Mouse (Mus musculus) embryonic facial prominence, embryonic 14.5 days (tissue): Measurements from ENCODE around the gene Nfia. TPM values are rescaled to one million over a fixed set of nuclear protein-coding genes. Genes with fewer than 3 reads are reported as not detected.
A peak's percentile ranks its signal among the peaks of the same experiment; 100 is the strongest.

Experiments
- ATAC-seq: fragments of 200-750 bp; cut with Nextera tagmentation; 2 replicates; pipeline ENCODE4 v1.8.0; 2017; ENCODE audit warnings: low read depth, moderate number of reproducible peaks, moderate TSS enrichment
- DNase-seq: peaks from one replicate; pipeline ENCODE4 v3.0.0-alpha.2; 2015; ENCODE audit warnings: low spot score
- H3K27ac ChIP-seq: fragments of 300-500 bp; sonication (generic); replicated peaks from 2 replicates; pipeline ENCODE4 v1.5.1; 2014; ENCODE audit warnings: low read depth, mild to moderate bottlenecking, low read length, moderate library complexity
- H3K27me3 ChIP-seq: fragments of 300-500 bp; sonication (generic); replicated peaks from 2 replicates; pipeline ENCODE4 v1.6.1; 2014; ENCODE audit warnings: low read length; ENCODE audit not compliant: control insufficient read depth, insufficient read depth
- H3K36me3 ChIP-seq: fragments of 300-500 bp; sonication (generic); 2 replicates; pipeline ENCODE4 v1.6.1; 2014; ENCODE audit warnings: low read length, mixed read lengths; ENCODE audit not compliant: control insufficient read depth, insufficient read depth
- H3K4me1 ChIP-seq: fragments of 300-500 bp; sonication (generic); 2 replicates; pipeline ENCODE4 v1.6.1; 2014; ENCODE audit warnings: antibody characterized with exemption, low read length; ENCODE audit not compliant: control insufficient read depth, insufficient read depth
- H3K4me2 ChIP-seq: fragments of 300-500 bp; sonication (generic); 2 replicates; pipeline ENCODE4 v1.6.1; 2014; ENCODE audit warnings: low read depth, mild to moderate bottlenecking, low read length, moderate library complexity, mixed read lengths
- H3K4me3 ChIP-seq: fragments of 300-500 bp; sonication (generic); 2 replicates; pipeline ENCODE4 v1.5.1; 2014; ENCODE audit warnings: low read depth, mild to moderate bottlenecking, low read length
- H3K9ac ChIP-seq: fragments of 300-500 bp; sonication (generic); 2 replicates; pipeline ENCODE4 v1.6.1; 2014; ENCODE audit warnings: low read depth, mild to moderate bottlenecking, low read length, moderate library complexity, mixed read lengths
- H3K9me3 ChIP-seq: fragments of 300-500 bp; sonication (generic); 2 replicates; pipeline ENCODE4 v1.6.1; 2016; ENCODE audit warnings: low read length; ENCODE audit not compliant: control insufficient read depth
- WGBS: fragments of 180-500 bp; shearing (Covaris S2); extraction: QIAGEN DNeasy Blood & Tissue Kit; methylation state at CpG from one replicate; pipeline ENCODE4 v1.1.7; 2014; 5-methylcytosine and 5-hydroxymethylcytosine counted together
- polyA plus RNA-seq: library from polyadenylated mRNA; unstranded; fragments of >200 nt; fragmentation: Nextera tagmentation; extraction: Ambion mirVana; gene quantifications from 2 replicates; pipeline ENCODE4 v1.2.1, GENCODE M21; 2014

Gene Nfia
- polyA plus RNA-seq, 1 experiment from 2014 or later: 61.7 TPM

GRCm38 (mm10) chr4:98057721-98058120 is 285.2 kb downstream of the Nfia start:
- Histone ChIP-seq H3K27ac (no peak overlapping the region), H3K9me3 (0 out of 2 replicates have a peak, but pooled peaks cover 7% of the 10 kb centered on the region), H3K4me2 (no peak overlapping the region), H3K4me3 (no peak overlapping the region), H3K36me3 (peaks cover 10% of the 10 kb centered on the region), H3K9ac (no peak overlapping the region), H3K4me1 (0 out of 2 replicates have a peak, but pooled peaks cover 2% of the 10 kb centered on the region), H3K27me3 (no peaks in the 10 kb centered on the region)
- WGBS: 65% methylated on average over 4 of the region's 4 CpGs
- DNase-seq: no peak
- no peak for ATAC-seq

GRCm38 (mm10) chr4:98058182-98058581 is 285.6 kb downstream of the Nfia start:
- no peaks in the 10 kb centered on the region for H3K27me3 ChIP-seq
- 0 out of 2 replicates have a peak, but pooled peaks cover 2% of the 10 kb centered on the region for H3K4me1 ChIP-seq
- ATAC-seq: no peak
- no peak overlapping the region for H3K27ac ChIP-seq
- H3K4me2 ChIP-seq: no peak overlapping the region
- no peak overlapping the region for H3K4me3 ChIP-seq
- no peak for DNase-seq
- no peak overlapping the region for H3K9ac ChIP-seq
- H3K9me3 ChIP-seq: 0 out of 2 replicates have a peak, but pooled peaks cover 7% of the 10 kb centered on the region
- peaks cover 14% of the 10 kb centered on the region for H3K36me3 ChIP-seq

DNA sequence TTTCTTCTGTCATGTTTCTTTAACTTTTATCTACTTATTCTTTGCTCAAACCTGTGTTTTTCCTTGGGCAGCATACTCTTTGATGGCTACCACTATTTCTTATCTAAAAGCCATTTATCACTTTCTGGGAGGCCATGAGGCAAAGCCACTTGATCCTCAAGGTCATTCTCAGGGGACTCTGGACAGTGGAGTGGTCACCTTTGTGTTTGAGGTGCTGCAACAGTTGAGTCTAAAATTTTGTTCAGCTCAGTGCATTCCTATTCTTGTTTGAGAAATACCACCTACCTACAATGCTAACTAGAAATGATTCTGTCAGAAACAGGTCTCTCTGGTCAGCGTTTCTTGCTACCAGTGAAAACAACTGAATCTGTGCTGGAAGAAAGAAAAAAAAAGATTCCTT is 288.1 kb downstream of the Nfia start:
- H3K36me3 ChIP-seq: peaks cover 17% of the 10 kb centered on the region
- H3K4me2 ChIP-seq: no peak overlapping the region
- 0 out of 2 replicates have a peak, but pooled peaks cover 2% of the 10 kb centered on the region for H3K4me1 ChIP-seq
- DNase-seq (no peak), ATAC-seq (no peak)
- H3K27me3 ChIP-seq: no peaks in the 10 kb centered on the region
- WGBS: 9% methylated on average over 1 of the region's 1 CpGs
- no peak overlapping the region for H3K27ac ChIP-seq
- H3K4me3 ChIP-seq: no peak overlapping the region
- no peaks in the 10 kb centered on the region for H3K9me3 ChIP-seq
- H3K9ac ChIP-seq: no peak overlapping the region

- H3K4me1 ChIP-seq: 0 out of 2 replicates have a peak, but pooled peaks cover 2% of the 10 kb centered on the region
- no peak overlapping the region for H3K27ac ChIP-seq
- H3K9ac ChIP-seq: no peak overlapping the region
- H3K27me3 ChIP-seq: no peaks in the 10 kb centered on the region
- ATAC-seq (no peak), DNase-seq (no peak)
- H3K4me3 ChIP-seq: no peak overlapping the region
- no peaks in the 10 kb centered on the region for H3K9me3 ChIP-seq
- no peak overlapping the region for H3K4me2 ChIP-seq
- 51% methylated on average over 1 of the region's 1 CpGs for WGBS
- H3K36me3 ChIP-seq: peaks cover 21% of the 10 kb centered on the region
Measured at GRCm38 (mm10) chr4:98061086-98061485, 288.6 kb downstream of the Nfia start.

DNA sequence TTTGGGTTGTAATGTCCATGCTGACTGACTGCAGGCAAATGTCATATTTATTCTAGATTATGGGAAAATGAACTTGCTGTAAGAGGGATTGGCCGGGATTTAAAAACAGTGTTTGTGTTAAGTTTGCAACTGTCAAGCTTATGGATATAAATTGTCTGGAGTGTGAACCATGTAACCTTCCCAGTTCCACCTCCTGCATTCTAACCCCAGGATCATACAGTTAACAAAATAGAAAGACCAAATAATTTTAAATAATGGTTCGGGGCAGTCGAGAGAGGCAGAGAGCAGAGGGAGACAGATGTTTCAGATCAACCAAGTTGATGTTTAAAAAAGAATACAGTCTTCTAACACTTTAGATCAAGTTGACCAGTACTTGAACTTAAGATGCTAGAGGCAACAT is 290.7 kb downstream of the Nfia start:
- Histone ChIP-seq H3K4me1 (no peaks in the 10 kb centered on the region), H3K9ac (no peak overlapping the region), H3K9me3 (no peaks in the 10 kb centered on the region), H3K27me3 (no peaks in the 10 kb centered on the region), H3K27ac (no peak overlapping the region), H3K4me2 (no peak overlapping the region), H3K36me3 (peaks cover 29% of the 10 kb centered on the region), H3K4me3 (no peak overlapping the region)
- WGBS: 54% methylated on average over 3 of the region's 3 CpGs
- DNase-seq (no peak), ATAC-seq (no peak)

DNA sequence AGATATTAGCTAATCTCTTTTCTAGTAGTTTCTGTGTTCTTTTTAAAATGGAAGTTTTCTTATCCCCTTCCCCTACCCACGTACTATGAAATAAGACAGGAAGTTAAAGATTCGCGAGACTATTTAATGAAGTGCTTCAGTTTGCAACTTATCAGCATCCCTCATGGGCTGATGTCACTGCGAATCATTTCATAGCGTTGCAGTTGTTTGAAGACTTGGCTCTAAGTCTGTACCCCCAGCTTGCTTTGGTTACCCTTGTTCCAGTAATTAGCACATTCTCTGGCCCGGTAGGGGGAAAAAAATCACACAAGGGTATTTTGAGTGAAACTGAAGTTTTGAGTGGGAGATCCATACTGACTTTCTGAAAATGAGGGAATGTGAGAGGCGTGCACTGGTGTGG is 303.6 kb downstream of the Nfia start:
- Histone ChIP-seq H3K9ac (no peak overlapping the region), H3K27ac (no peak overlapping the region), H3K27me3 (no peaks in the 10 kb centered on the region), H3K36me3 (peaks cover 13% of the 10 kb centered on the region; the same call in 1 of the 2 replicates), H3K4me2 (no peak overlapping the region), H3K4me1 (peaks cover 6% of the 10 kb centered on the region; the same call in 1 of the 2 replicates), H3K9me3 (no peaks in the 10 kb centered on the region), H3K4me3 (no peak overlapping the region)
- ATAC-seq (no peak), DNase-seq (peak; percentile 39)
- whole genome bisulfite sequencing: 70% methylated on average over 7 of the region's 7 CpGs

DNA sequence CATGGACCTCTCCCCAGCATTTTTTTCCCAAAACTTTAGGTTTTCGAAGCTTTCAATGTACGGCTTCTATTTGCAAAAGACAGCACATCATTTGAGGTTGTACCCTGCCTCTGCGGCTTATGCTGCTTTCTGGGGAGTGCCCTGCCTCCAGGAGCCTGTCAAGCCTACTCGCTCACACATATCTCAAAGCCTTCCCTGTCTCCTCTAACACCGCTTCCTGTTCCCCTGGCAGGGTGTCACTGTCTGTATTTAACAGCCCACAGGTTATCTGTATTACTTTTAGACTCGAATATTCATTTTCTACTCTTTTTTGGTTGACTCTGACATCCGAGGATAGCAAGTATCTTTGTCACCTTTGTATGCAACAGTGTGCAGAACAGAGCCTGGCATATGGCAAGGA is 304.1 kb downstream of the Nfia start:
- Histone ChIP-seq H3K36me3 (peaks cover 15% of the 10 kb centered on the region; the same call in 1 of the 2 replicates), H3K27ac (peak overlapping the region; percentile 21; the same call in 1 of the 2 replicates), H3K9ac (no peak overlapping the region), H3K4me1 (peaks cover 8% of the 10 kb centered on the region; the same call in 1 of the 2 replicates), H3K9me3 (no peaks in the 10 kb centered on the region), H3K27me3 (no peaks in the 10 kb centered on the region), H3K4me3 (no peak overlapping the region), H3K4me2 (no peak overlapping the region)
- DNase-seq (no peak), ATAC-seq (no peak)
- WGBS: 71% methylated on average over 7 of the region's 7 CpGs

DNA sequence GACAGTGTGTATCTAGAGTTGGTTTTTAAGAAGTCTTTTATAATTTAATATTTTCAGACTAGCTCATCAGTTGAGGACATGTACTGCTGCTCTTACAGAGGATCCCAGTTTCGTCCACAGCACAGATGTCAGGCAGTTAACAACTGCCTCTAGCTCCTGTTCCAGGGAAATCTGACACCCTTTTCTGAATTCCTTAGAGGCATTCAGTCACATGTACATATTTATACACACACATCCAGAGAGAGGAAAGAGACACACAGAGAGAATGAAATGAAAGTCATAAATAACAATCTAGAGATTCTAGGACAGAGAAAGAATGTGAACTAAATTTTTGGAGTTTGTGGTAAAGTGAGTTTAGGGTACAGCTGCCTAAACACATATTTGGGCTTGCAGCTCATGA is 308.1 kb downstream of the Nfia start:
- Histone ChIP-seq H3K27ac (0 out of 2 replicates have a peak overlapping the region, but pooled peaks have one; percentile 44), H3K4me3 (no peak overlapping the region), H3K27me3 (no peaks in the 10 kb centered on the region), H3K36me3 (peaks cover 21% of the 10 kb centered on the region; the same call in 1 of the 2 replicates), H3K9ac (no peak overlapping the region), H3K4me1 (peaks cover 8% of the 10 kb centered on the region; the same call in 1 of the 2 replicates), H3K9me3 (no peaks in the 10 kb centered on the region), H3K4me2 (no peak overlapping the region)
- no peak for ATAC-seq
- DNase-seq: peak; percentile 49
- WGBS: 21% methylated on average over 1 of the region's 1 CpGs

DNA sequence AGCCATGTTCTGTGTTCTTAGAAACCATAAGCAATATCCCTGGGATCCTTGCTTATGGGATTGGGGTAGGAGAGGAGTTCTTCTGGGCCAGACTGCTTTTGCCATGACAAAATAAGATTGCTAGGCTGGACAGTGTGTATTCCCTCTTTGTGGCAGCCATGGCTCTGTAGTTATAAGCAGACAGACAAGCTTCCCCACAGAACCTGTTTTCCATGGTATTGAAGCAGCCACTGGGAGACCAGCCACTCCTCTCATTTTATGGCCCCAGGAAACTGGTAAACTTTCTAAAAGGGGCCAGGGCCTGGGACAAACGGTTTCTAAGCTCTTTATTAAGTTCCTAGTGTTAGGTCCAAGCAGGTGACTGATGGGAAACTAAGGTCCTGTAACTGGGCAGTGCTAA is 309.4 kb downstream of the Nfia start:
- Histone ChIP-seq H3K4me2 (no peak overlapping the region), H3K4me3 (no peak overlapping the region), H3K27ac (no peak overlapping the region), H3K4me1 (peaks cover 8% of the 10 kb centered on the region; the same call in 1 of the 2 replicates), H3K9me3 (no peaks in the 10 kb centered on the region), H3K9ac (no peak overlapping the region), H3K27me3 (no peaks in the 10 kb centered on the region), H3K36me3 (peaks cover 26% of the 10 kb centered on the region)
- DNase-seq (no peak), ATAC-seq (no peak)
- 46% methylated on average over 1 of the region's 1 CpGs for WGBS
